Mouse (Mus musculus) myocyte (in vitro differentiated cells): Measurements from ENCODE around the gene Cox5b. TPM values are rescaled to one million over a fixed set of nuclear protein-coding genes. Genes with fewer than 3 reads are reported as not detected.

Experiments
- H3K27me3 ChIP-seq: one replicate; pipeline ENCODE4 v1.6.1; 2011; ENCODE audit not compliant: control insufficient read depth, insufficient read depth, insufficient read length
- H3K36me3 ChIP-seq: one replicate; pipeline ENCODE4 v1.6.1; 2011; ENCODE audit not compliant: control insufficient read depth, insufficient read depth
- H3K4me2 ChIP-seq: one replicate; pipeline ENCODE4 v1.6.1; 2011; ENCODE audit warnings: low read depth, control low read depth
- H3K4me3 ChIP-seq: one replicate; pipeline ENCODE4 v1.5.1; 2011; ENCODE audit warnings: mild to moderate bottlenecking, control low read depth, moderate library complexity
- H3K79me2 ChIP-seq: one replicate; pipeline ENCODE4 v1.6.1; 2011; ENCODE audit not compliant: control insufficient read depth, insufficient read depth
- H3ac ChIP-seq: one replicate; pipeline ENCODE4 v1.6.1; 2011; ENCODE audit not compliant: control insufficient read depth, insufficient read length
- CEBPB ChIP-seq: IDR thresholded peaks from 2 replicates; pipeline ENCODE4 v1.6.1; 2011; ENCODE audit warnings: mild to moderate bottlenecking, moderate library complexity; ENCODE audit not compliant: poor library complexity, insufficient read depth, severe bottlenecking
- E2F4 ChIP-seq: IDR thresholded peaks from one replicate; pipeline ENCODE4 v1.6.1; 2011; ENCODE audit warnings: mild to moderate bottlenecking, control low read depth, moderate library complexity; ENCODE audit not compliant: insufficient read depth
- MAX ChIP-seq: IDR thresholded peaks from one replicate; pipeline ENCODE4 v1.6.1; 2011; ENCODE audit warnings: low read depth, mild to moderate bottlenecking, control low read depth
- MYOD1 ChIP-seq, 3 experiments: IDR thresholded peaks; one replicate each; pipeline ENCODE4 v1.6.1; 2011; ENCODE audit warnings: control low read depth in 2 of 3, low read depth in 2 of 3, mild to moderate bottlenecking in 2 of 3, moderate library complexity in 1 of 3; ENCODE audit not compliant: insufficient read length in 2 of 3, control insufficient read depth in 1 of 3
- MYOG ChIP-seq, 3 experiments: IDR thresholded peaks; one replicate each; pipeline ENCODE4 v1.6.1; 2011; ENCODE audit warnings: control low read depth in 2 of 3, low read depth in 2 of 3, mild to moderate bottlenecking in 2 of 3; ENCODE audit not compliant: insufficient read length in 2 of 3, control insufficient read depth in 1 of 3, insufficient read depth in 1 of 3
- POLR2A ChIP-seq: IDR thresholded peaks from one replicate; pipeline ENCODE4 v1.6.1; 2011; ENCODE audit warnings: low read depth, mild to moderate bottlenecking, control low read depth, moderate library complexity; ENCODE audit not compliant: insufficient read length
- POLR2AphosphoS2 ChIP-seq: IDR thresholded peaks from one replicate; pipeline ENCODE4 v1.6.1; 2011; ENCODE audit warnings: low read depth, control low read depth; ENCODE audit not compliant: insufficient read length
- REST ChIP-seq: IDR thresholded peaks from one replicate; pipeline ENCODE4 v1.6.1; 2011; ENCODE audit warnings: mild to moderate bottlenecking, control low read depth, moderate library complexity; ENCODE audit not compliant: insufficient read depth, insufficient read length
- SRF ChIP-seq: IDR thresholded peaks from one replicate; pipeline ENCODE4 v1.6.1; 2011; ENCODE audit warnings: low read depth; ENCODE audit not compliant: control insufficient read depth, insufficient read length
- TCF12 ChIP-seq: IDR thresholded peaks from one replicate; pipeline ENCODE4 v1.6.1; 2011; ENCODE audit warnings: mild to moderate bottlenecking, control low read depth; ENCODE audit not compliant: poor library complexity, insufficient read depth, severe bottlenecking
- TCF3 ChIP-seq: IDR thresholded peaks from one replicate; pipeline ENCODE4 v1.6.1; 2011; ENCODE audit warnings: low read depth, control low read depth; ENCODE audit not compliant: insufficient read length
- USF1 ChIP-seq: IDR thresholded peaks from one replicate; pipeline ENCODE4 v1.6.1; 2011; ENCODE audit warnings: low read depth, mild to moderate bottlenecking, control low read depth, moderate library complexity
- polyA plus RNA-seq: library from polyadenylated mRNA; unstranded; fragments of >200 nt; fragmentation: generic; extraction: Trizol; gene quantifications from one replicate; pipeline ENCODE4 v1.2.1, GENCODE M21; 2012; ENCODE audit warnings: missing spikeins

The Cox5b gene
- polyA plus RNA-seq, 1 experiment, result 1,086 TPM

DNA sequence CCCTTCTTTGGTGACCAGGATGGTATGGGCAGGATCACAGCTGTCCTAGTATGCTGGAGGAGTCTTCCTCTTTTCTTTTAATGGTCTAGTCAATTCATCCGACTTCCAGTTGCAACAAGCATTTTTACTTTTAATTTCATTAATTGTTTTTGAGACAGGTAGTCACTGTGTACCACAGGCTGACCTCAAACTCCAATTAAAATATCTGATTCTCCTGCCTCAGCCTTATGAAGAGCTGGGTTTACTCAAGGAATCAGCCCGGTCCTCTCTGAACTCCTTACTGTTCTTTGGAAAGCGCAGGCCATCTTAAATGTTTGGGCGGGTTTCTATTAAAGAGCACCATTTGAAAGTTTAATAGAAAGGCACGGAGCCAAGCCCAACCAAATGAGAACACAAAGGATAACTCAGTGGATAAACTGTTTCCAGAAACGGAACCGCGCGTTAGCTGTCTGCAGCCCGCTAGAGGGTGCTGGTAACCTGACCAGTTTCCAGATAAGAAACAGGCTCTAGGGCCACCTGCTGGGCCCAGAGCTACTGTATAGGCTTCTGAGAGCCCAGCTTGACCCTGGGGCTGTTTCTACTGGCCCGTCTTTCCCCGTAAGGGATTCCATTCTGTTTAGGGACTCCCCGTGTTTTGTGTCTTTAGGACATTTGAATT lies 7.3 kb upstream of the Cox5b start:
- Histone ChIP-seq H3K36me3 (no peaks in the 10 kb centered on the region), H3K4me3 (no peak overlapping the region), H3K27me3 (no peaks in the 10 kb centered on the region), H3K4me2 (peak overlapping the region; percentile 21), H3ac (no peak overlapping the region), H3K79me2 (no peaks in the 10 kb centered on the region)
- TF ChIP-seq TCF3 (no peak), MYOD1 (IDR thresholded peaks at IDR 0.05; ENCODE audit: control insufficient read depth in 1 of 3, insufficient read length in 2 of 3, low read depth in 2 of 3) (peak in 1 of 3 experiments; percentile 30), MAX (no peak)

DNA sequence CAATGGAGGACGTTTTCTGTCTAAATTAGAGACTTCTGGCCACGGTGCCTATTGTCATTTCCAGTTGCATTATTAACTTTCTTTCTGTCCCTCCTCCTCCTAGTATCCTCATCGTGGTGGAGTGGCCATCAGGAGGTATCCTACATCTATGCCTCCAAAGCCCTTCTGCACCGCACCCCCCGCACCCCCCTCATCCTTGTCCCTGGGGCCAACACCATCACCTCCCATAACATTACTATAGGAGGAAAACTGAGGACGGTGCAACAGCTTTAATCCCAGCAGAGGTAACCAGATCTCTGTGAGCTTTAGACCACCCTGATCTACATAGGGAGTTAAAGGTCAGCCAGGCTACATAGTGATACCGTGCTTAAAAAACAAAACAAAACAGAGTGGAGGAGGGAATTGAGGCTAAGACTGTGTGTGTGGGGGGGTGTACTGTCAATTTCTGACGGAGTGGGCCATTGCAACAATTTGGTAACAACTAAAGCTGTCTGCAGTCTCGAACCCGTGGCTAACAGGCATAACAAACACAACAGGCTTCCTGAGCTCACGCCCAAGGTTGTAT lies 496 bp upstream of the Cox5b start:
- Histone ChIP-seq H3K36me3 (peaks cover 8% of the 10 kb centered on the region), H3K27me3 (no peaks in the 10 kb centered on the region), H3K4me3 (peak overlapping the region; percentile 74), H3ac (peak overlapping the region; percentile 94), H3K4me2 (peak overlapping the region; percentile 69), H3K79me2 (peaks cover 13% of the 10 kb centered on the region)
- TF ChIP-seq MAX, result no peak
- TF ChIP-seq MYOD1 (IDR thresholded peaks at IDR 0.05; ENCODE audit: control insufficient read depth in 1 of 3, insufficient read length in 2 of 3, low read depth in 2 of 3), result no peak

DNA sequence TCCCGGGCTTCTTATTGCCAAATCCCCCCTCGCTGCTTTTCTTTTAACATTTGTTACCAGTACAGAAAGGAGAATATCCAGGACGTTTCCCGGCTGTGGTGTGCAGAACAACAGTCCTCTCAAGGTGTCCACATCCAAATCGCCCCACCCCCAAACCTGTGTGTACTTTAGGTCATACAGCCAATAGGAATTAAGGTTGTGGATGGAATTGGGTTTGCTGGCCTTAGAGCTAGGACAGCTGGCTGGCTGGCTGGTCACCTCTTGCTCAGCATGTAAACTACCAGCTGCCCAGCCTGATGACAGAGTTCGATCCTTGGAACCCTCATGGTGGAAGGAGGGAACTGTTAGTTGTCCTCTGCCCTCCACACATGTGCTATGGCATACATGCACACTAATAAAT lies 3.6 kb downstream of the Cox5b start:
- Histone ChIP-seq H3ac (no peak overlapping the region), H3K79me2 (peaks cover 13% of the 10 kb centered on the region), H3K27me3 (no peaks in the 10 kb centered on the region), H3K36me3 (peaks cover 14% of the 10 kb centered on the region), H3K4me3 (no peak overlapping the region), H3K4me2 (no peak overlapping the region)
- TF ChIP-seq USF1 (no peak), E2F4 (no peak), TCF3 (no peak), CEBPB (no peak), MAX (no peak), MYOG (IDR thresholded peaks at IDR 0.05; ENCODE audit: control insufficient read depth in 1 of 3, insufficient read depth in 1 of 3, insufficient read length in 2 of 3, low read depth in 2 of 3) (no peak), MYOD1 (IDR thresholded peaks at IDR 0.05; ENCODE audit: control insufficient read depth in 1 of 3, insufficient read length in 2 of 3, low read depth in 2 of 3) (no peak), POLR2AphosphoS2 (no peak), REST (no peak), POLR2A (no peak), TCF12 (no peak), SRF (no peak)

DNA sequence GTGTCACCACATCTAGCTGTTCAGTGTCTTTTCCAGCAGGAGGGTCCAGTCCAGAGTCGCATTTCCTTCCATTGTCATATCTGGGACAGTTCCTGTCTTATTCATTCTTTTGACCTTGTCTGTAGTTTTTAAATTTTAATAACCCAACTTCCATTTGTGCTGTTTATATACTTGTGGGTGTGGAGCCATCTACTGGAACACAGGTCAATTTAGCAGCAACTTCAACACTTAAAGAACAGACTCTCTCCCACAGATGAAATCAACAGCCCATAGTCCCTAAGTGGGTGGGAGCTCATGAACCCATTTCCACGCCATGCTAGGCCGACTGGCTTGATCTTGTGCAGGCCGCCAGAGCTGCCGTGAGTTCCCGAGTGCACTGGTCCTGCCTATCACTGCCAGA lies 5.2 kb downstream of the Cox5b start:
- peaks cover 22% of the 10 kb centered on the region for H3K36me3 ChIP-seq
- peaks cover 13% of the 10 kb centered on the region for H3K79me2 ChIP-seq
- TF ChIP-seq TCF12 (no peak), POLR2A (peak; percentile 16)
- H3K27me3 ChIP-seq, result no peaks in the 10 kb centered on the region
- no peak overlapping the region for H3K4me2 ChIP-seq
- H3ac ChIP-seq, result no peak overlapping the region
- H3K4me3 ChIP-seq, result no peak overlapping the region

DNA sequence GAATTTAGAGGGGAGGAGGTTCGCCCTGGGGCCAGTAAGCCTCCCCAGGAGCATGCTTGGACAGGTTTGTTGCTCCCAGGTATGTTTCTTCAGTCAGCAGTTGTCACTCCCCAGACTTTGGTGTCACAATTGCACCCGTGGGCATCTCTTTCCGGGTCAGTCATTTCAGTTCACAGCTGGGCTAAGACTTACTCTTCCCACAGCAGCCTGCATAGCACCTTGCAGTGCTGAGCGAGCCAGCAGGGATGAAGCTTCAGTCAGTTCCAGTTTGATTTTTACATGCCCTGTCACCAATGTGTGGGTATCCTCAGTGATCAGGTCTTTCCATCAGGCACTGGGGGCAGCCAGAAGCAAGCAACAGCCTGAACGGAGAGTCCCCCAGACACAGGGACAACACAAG lies 5.8 kb downstream of the Cox5b start:
- peaks cover 22% of the 10 kb centered on the region for H3K36me3 ChIP-seq
- H3ac ChIP-seq, result no peak overlapping the region
- H3K27me3 ChIP-seq, result no peaks in the 10 kb centered on the region
- H3K4me3 ChIP-seq, result no peak overlapping the region
- TF ChIP-seq MYOD1 (IDR thresholded peaks at IDR 0.05; ENCODE audit: control insufficient read depth in 1 of 3, insufficient read length in 2 of 3, low read depth in 2 of 3) (no peak), POLR2AphosphoS2 (peak; percentile 65), MAX (no peak), E2F4 (no peak), TCF12 (no peak)
- H3K4me2 ChIP-seq, result no peak overlapping the region
- H3K79me2 ChIP-seq, result peaks cover 9% of the 10 kb centered on the region

DNA sequence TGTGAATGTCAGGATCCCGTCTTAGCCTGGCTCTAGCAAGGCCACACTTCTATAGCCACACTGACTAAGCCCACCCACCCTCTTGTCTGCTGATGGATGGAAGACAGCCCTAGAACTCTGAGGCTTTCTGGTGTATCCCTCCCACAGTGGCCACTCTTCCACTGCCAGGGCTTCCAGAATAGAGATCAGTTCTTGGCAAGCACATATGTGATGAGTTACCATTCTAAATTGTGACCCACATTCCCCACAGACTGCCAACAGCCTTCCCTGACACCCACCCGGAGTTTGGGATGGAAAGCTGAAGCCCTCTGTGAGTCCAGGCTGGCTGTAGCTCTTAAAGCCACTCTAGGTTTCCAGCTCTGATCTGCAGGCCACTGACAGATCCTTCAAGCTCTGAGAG lies 15.9 kb downstream of the Cox5b start:
- TF ChIP-seq SRF, result no peak
- no peak for TF ChIP-seq CEBPB
- no peak for TF ChIP-seq TCF12
- no peak for TF ChIP-seq POLR2AphosphoS2
- no peak for TF ChIP-seq MAX
- TF ChIP-seq MYOG (IDR thresholded peaks at IDR 0.05; ENCODE audit: control insufficient read depth in 1 of 3, insufficient read depth in 1 of 3, insufficient read length in 2 of 3, low read depth in 2 of 3), result no peak
- no peak for TF ChIP-seq E2F4
- no peak for TF ChIP-seq MYOD1 (IDR thresholded peaks at IDR 0.05; ENCODE audit: control insufficient read depth in 1 of 3, insufficient read length in 2 of 3, low read depth in 2 of 3)
- TF ChIP-seq TCF3, result no peak
- TF ChIP-seq USF1, result no peak
- TF ChIP-seq REST, result no peak
- Histone ChIP-seq H3ac (no peak overlapping the region), H3K4me3 (no peak overlapping the region), H3K27me3 (no peaks in the 10 kb centered on the region), H3K36me3 (peaks cover 18% of the 10 kb centered on the region), H3K4me2 (no peak overlapping the region), H3K79me2 (peaks cover 33% of the 10 kb centered on the region)
